ENCODE assay signal across 8 mouse cellular contexts in genomic region chrX:135742304-135743055, GRCm38 (mm10). TPM values are rescaled to one million over a fixed set of nuclear protein-coding genes. Genes with fewer than 3 reads are reported as not detected.
A peak's percentile ranks its signal among the peaks of the same experiment; 100 is the strongest.
DNase-seq lines count a peak whose midpoint lies in the region; ATAC-seq lines count a peak whose summit lies in the region.

Gene Armcx5, plus strand, starts transcription at chrX:135742733.
Gene Gprasp1, plus strand, starts transcription at chrX:135742733.

- peak; percentile 91 for ATAC-seq in intestine, embryonic 14.5 days (replicated peaks; ENCODE audit: low FRiP score, low TSS enrichment, low read depth)

- 0 out of 2 replicates have a peak, but pooled peaks cover 2% of the 10 kb centered on the region for H3K27me3 ChIP-seq in intestine, embryonic 14.5 days (replicated peaks; ENCODE audit: control insufficient read depth, insufficient read depth, low read length)

- no peaks in the 10 kb centered on the region for H3K4me1 ChIP-seq in intestine, embryonic 14.5 days (replicated peaks; ENCODE audit: control insufficient read depth, insufficient read depth, low read length)

- H3K9me3 ChIP-seq in intestine, embryonic 14.5 days (ENCODE audit: control insufficient read depth, low read length) = no peaks in the 10 kb centered on the region

- H3K4me3 ChIP-seq in intestine, embryonic 14.5 days (ENCODE audit: low read depth, low read length) = peak within 1 kb of the TSS; percentile 58

- peak within 1 kb of the TSS; percentile 55 for H3K9ac ChIP-seq in intestine, embryonic 14.5 days (ENCODE audit: low read length)

- intact Hi-C loops in left cerebral cortex, postnatal 14 days (cut with DNase I) = loop anchor here (10.0 kb wide), 1 partner anchor 232 kb away; no protein-coding TSS in a partner anchor

- 0 out of 2 replicates have a peak within 1 kb of the TSS, but pooled peaks have one; percentile 65 for H3K27ac ChIP-seq in intestine, embryonic 14.5 days (ENCODE audit: low read depth)

- H3K36me3 ChIP-seq in intestine, embryonic 14.5 days (ENCODE audit: control insufficient read depth, insufficient read depth, low read length) = 0 out of 2 replicates have a peak, but pooled peaks cover 3% of the 10 kb centered on the region

- peak within 1 kb of the TSS; percentile 55 for H3K4me2 ChIP-seq in intestine, embryonic 14.5 days (ENCODE audit: low read length)

- DNase-seq in adrenal gland, adult 18-20 months (ENCODE audit: low spot score in 2 of 2) = peak; percentile 78 to 79
- peak; percentile 92 for DNase-seq in embryo, embryonic 11 days
- DNase-seq in gastrocnemius, postnatal 25 days = peak; percentile 81
- DNase-seq in intestine, embryonic 14.5 days (ENCODE audit: low spot score) = peak; percentile 87
- peak; percentile 90 for DNase-seq in left cerebral cortex, postnatal 14 days (ENCODE audit: low spot score in 2 of 2)
- peak; percentile 88 for DNase-seq in mesoderm, embryonic 11.5 days (ENCODE audit: low read depth, low spot score)
- DNase-seq in right cerebral cortex, postnatal 36 days (ENCODE audit: low spot score in 2 of 2) = peak; percentile 85 to 87
- peak; percentile 85 for DNase-seq in yolk sac, embryonic 10.5 days (ENCODE audit: low spot score)

- WGBS in intestine, embryonic 14.5 days = 11% methylated on average over 48 of the region's 48 CpGs

RNA-seq across cellular contexts. Expression of gene Armcx5, which starts in this region (rescaled TPM):
- total RNA-seq in adrenal gland, adult 18-20 months (2021) = 10 to 100 TPM in 1 of 2 experiments, 1 to 10 TPM in 1; 7.1 to 20.0 TPM
- total RNA-seq in gastrocnemius, postnatal 25 days (2021) = 1 to 10 TPM; 2.5 to 3.2 TPM
- polyA plus RNA-seq in intestine, embryonic 14.5 days (2014; fragmentation: Nextera tagmentation; extraction: Ambion mirVana) = 8.3 TPM in 2 replicates
- total RNA-seq in left cerebral cortex, postnatal 14 days (2021) = 10 to 100 TPM; 30.1 to 33.8 TPM

RNA-seq across cellular contexts. Expression of gene Gprasp1, which starts in this region (rescaled TPM):
- 100 to 1,000 TPM in 1 of 2 experiments, 10 to 100 TPM in 1; 83.7 to 124 TPM for total RNA-seq in adrenal gland, adult 18-20 months (2021)
- total RNA-seq in gastrocnemius, postnatal 25 days (2021) = 10 to 100 TPM; 15.9 to 16.8 TPM
- polyA plus RNA-seq in intestine, embryonic 14.5 days (2014; fragmentation: Nextera tagmentation; extraction: Ambion mirVana) = 38.6 and 45.8 TPM in 2 replicates
- total RNA-seq in left cerebral cortex, postnatal 14 days (2021) = 100 to 1,000 TPM; 311 to 327 TPM

Comparison
In these comparisons a context has a peak if more than half of its experiments do, and no peak if none do; other contexts are left out.
1. Peak in every context shown above with its lines: DNase-seq, ATAC-seq, H3K4me3 ChIP-seq and H3K27ac ChIP-seq.
2. RNA of gene Gprasp1 (total RNA-seq): 311 to 327 TPM in left cerebral cortex, postnatal 14 days and 83.7 to 124 TPM in adrenal gland, adult 18-20 months; 15.9 to 16.8 TPM in gastrocnemius, postnatal 25 days; every median in the first group is over 4 times any median in the second.